Mouse (Mus musculus): ENCODE data around the gene Cd276.
"Not testable (repeated sequence)": the region's sequence is repeated elsewhere in the genome, so short reads cannot be mapped to it uniquely, and the experiment has no call there.

The Cd276 gene

GRCm38 (mm10) chr9:58554908-58555684, at the start of gene Cd276:
Cd276 (minus strand) TSS chr9:58555437.
- DNase-seq (ENCODE audit: low read depth, low spot score) = peak; percentile 85

GRCm38 (mm10) chr9:58595313-58595712, 40.1 kb upstream of the Cd276 start:
- DNase-seq (ENCODE audit: low read depth, low spot score) = no peak

GRCm38 (mm10) chr9:58588657-58589056, 33.4 kb upstream of the Cd276 start:
- DNase-seq (ENCODE audit: low read depth, low spot score) = no peak

GRCm38 (mm10) chr9:58584323-58584722, 29.1 kb upstream of the Cd276 start:
- no peak for DNase-seq (ENCODE audit: low read depth, low spot score)

- peak; percentile 31 for DNase-seq (ENCODE audit: low read depth, low spot score)
These were observed 28.0 kb upstream of the Cd276 start for GRCm38 (mm10) chr9:58583267-58583641.

GRCm38 (mm10) chr9:58582581-58583266, 27.5 kb upstream of the Cd276 start:
- no peak for DNase-seq (ENCODE audit: low read depth, low spot score)

GRCm38 (mm10) chr9:58581958-58582540, 26.8 kb upstream of the Cd276 start, which contains the start of gene Nptn:
Nptn (plus strand) TSS chr9:58582240.
- DNase-seq (ENCODE audit: low read depth, low spot score) = peak; percentile 99

GRCm38 (mm10) chr9:58581283-58581930, 26.2 kb upstream of the Cd276 start:
- DNase-seq (ENCODE audit: low read depth, low spot score) = no peak

GRCm38 (mm10) chr9:58580453-58581195, 25.4 kb upstream of the Cd276 start:
- DNase-seq (ENCODE audit: low read depth, low spot score) = not testable (repeated sequence)

GRCm38 (mm10) chr9:58578669-58579068, 23.4 kb upstream of the Cd276 start:
- DNase-seq (ENCODE audit: low read depth, low spot score) = peak; percentile 92

GRCm38 (mm10) chr9:58571001-58571400, 15.8 kb upstream of the Cd276 start:
- no peak for DNase-seq (ENCODE audit: low read depth, low spot score)

GRCm38 (mm10) chr9:58567682-58568081, 12.4 kb upstream of the Cd276 start:
- DNase-seq (ENCODE audit: low read depth, low spot score) = peak; percentile 38

- DNase-seq (ENCODE audit: low read depth, low spot score) = not testable (repeated sequence)
These were observed 10.7 kb upstream of the Cd276 start for GRCm38 (mm10) chr9:58565945-58566344.

GRCm38 (mm10) chr9:58560211-58560610, 5.0 kb upstream of the Cd276 start:
- DNase-seq (ENCODE audit: low read depth, low spot score) = no peak

- no peak for DNase-seq (ENCODE audit: low read depth, low spot score)
These were observed 2.5 kb upstream of the Cd276 start for GRCm38 (mm10) chr9:58557457-58558455.

- DNase-seq (ENCODE audit: low read depth, low spot score) = no peak
These were observed 1.4 kb upstream of the Cd276 start for GRCm38 (mm10) chr9:58556627-58557026.

GRCm38 (mm10) chr9:58555685-58556414, 613 bp upstream of the Cd276 start:
- DNase-seq (ENCODE audit: low read depth, low spot score) = no peak

GRCm38 (mm10) chr9:58554056-58554907, 955 bp downstream of the Cd276 start:
- DNase-seq (ENCODE audit: low read depth, low spot score) = peak; percentile 50
